Mouse (Mus musculus): ENCODE results near the gene Ryr2.

- TF ChIP-seq CTCF (IDR thresholded peaks at IDR 0.05; ENCODE audit: low read depth, low read length) = no peak
- TF ChIP-seq POLR2A (IDR thresholded peaks at IDR 0.05; ENCODE audit: borderline replicate concordance, low read depth, low read length) = no peak
These were observed 62.0 kb downstream of the Ryr2 start for GRCm38 (mm10) chr13:12044751-12045150.

Measured in bone marrow macrophage, adult 2 months (primary cell).